In genomic region chr2:52967461-52967823, GRCm38 (mm10) we compare ENCODE assay signal across 21 mouse cellular contexts.
DNase-seq lines count a peak whose midpoint lies in the region; ATAC-seq and TF ChIP-seq lines count a peak whose summit lies in the region.
"Had no signal": no experiment of that assay in that cellular context is flagged by ENCODE, and none has a peak within 500 bp of the region (broad histone marks: within the 10 kb centered on the region; RNA-seq: fewer than 3 reads in every experiment).

No protein-coding gene starts in this region.

- TF ChIP-seq EP300 in lung, postnatal 0 days (IDR thresholded peaks at IDR 0.05), result 0 out of 2 replicates have a peak, but pooled peaks have one; percentile 20

- no peaks in the 10 kb centered on the region for H3K9me3 ChIP-seq in lung, postnatal 0 days (ENCODE audit: low read length)
- no peaks in the 10 kb centered on the region for H3K9me3 ChIP-seq in limb, embryonic 10.5 days (replicated peaks)
- H3K9me3 ChIP-seq: embryonic facial prominence, embryonic 15.5 days; forebrain, embryonic 13.5 days; hindbrain, embryonic 15.5 days; limb, embryonic 15.5 days; liver, embryonic 15.5 days; midbrain, embryonic 13.5 days; neural tube, embryonic 15.5 days had no signal

- peak; percentile 67 for ATAC-seq in lung, postnatal 0 days
- ATAC-seq in CD4-positive, CD25-positive, alpha-beta regulatory T cell, adult 4 months, result no peak
- no peak; the same call in 1 of the 2 replicates for ATAC-seq in monocyte, adult 5-6 weeks (replicated peaks; ENCODE audit: insufficient number of reproducible peaks, low FRiP score, low TSS enrichment, poor library complexity, severe bottlenecking)
- ATAC-seq: forebrain, embryonic 13.5 days; midbrain, embryonic 13.5 days had no signal

- DNase-seq in cerebellum, adult 2 months, result no peak
- DNase-seq in cerebellum, postnatal 25 days, result no peak
- DNase-seq in lung, postnatal 0 days (ENCODE audit: low spot score), result peak; percentile 24
- no peak for DNase-seq in lung, postnatal 10 days
- peak; percentile 15 for DNase-seq in limb, embryonic 10.5 days (ENCODE audit: low spot score)
- DNase-seq: adrenal gland, postnatal 14 days; gastrocnemius, postnatal 10 days; heart, postnatal 4 days; kidney, adult 18-20 months; retina, postnatal 1 day; right cerebral cortex, postnatal 14 days had no signal

- no peaks in the 10 kb centered on the region for H3K27me3 ChIP-seq in cerebellum, adult 2 months (ENCODE audit: control insufficient read depth, insufficient read depth, low read length)
- no peaks in the 10 kb centered on the region for H3K27me3 ChIP-seq in lung, postnatal 0 days (replicated peaks; ENCODE audit: insufficient read depth, low read length)
- H3K27me3 ChIP-seq in limb, embryonic 10.5 days (ENCODE audit: low read depth, poor library complexity, severe bottlenecking), result no peaks in the 10 kb centered on the region
- H3K27me3 ChIP-seq: embryonic facial prominence, embryonic 15.5 days; forebrain, embryonic 13.5 days; hindbrain, embryonic 15.5 days; limb, embryonic 15.5 days; liver, embryonic 15.5 days; midbrain, embryonic 13.5 days; neural tube, embryonic 15.5 days had no signal

- peak overlapping the region; percentile 61 for H3K27ac ChIP-seq in cerebellum, adult 2 months (ENCODE audit: insufficient read depth, low read length)
- no peak overlapping the region for H3K27ac ChIP-seq in lung, postnatal 0 days (ENCODE audit: low read length)
- H3K27ac ChIP-seq in limb, embryonic 10.5 days, result no peak overlapping the region
- H3K27ac ChIP-seq: embryonic facial prominence, embryonic 15.5 days; forebrain, embryonic 13.5 days; hindbrain, embryonic 15.5 days; liver, embryonic 15.5 days; midbrain, embryonic 13.5 days; neural tube, embryonic 15.5 days had no signal

- H3K4me1 ChIP-seq in cerebellum, adult 2 months (ENCODE audit: control insufficient read depth, insufficient read depth, low read length), result peaks cover 35% of the 10 kb centered on the region; the same call in 1 of the 2 replicates
- H3K4me1 ChIP-seq in lung, postnatal 0 days (ENCODE audit: insufficient read depth, low read depth, low read length), result no peaks in the 10 kb centered on the region
- H3K4me1 ChIP-seq in limb, embryonic 10.5 days, result peaks cover 58% of the 10 kb centered on the region
- H3K4me1 ChIP-seq: liver, embryonic 15.5 days had no signal

- no peak overlapping the region for H3K4me2 ChIP-seq in lung, postnatal 0 days (replicated peaks; ENCODE audit: low read depth, low read length)
- H3K4me2 ChIP-seq: embryonic facial prominence, embryonic 15.5 days; forebrain, embryonic 13.5 days; heart, embryonic 11.5 days; hindbrain, embryonic 15.5 days; limb, embryonic 15.5 days; liver, embryonic 15.5 days; midbrain, embryonic 13.5 days; neural tube, embryonic 15.5 days had no signal

- TF ChIP-seq CTCF in cerebellum, adult 2 months (IDR thresholded peaks at IDR 0.05; ENCODE audit: borderline replicate concordance, insufficient read depth, low read depth, low read length), result no peak
- TF ChIP-seq CTCF in lung, postnatal 0 days (IDR thresholded peaks at IDR 0.05), result no peak

- 85% methylated on average over 5 of the region's 5 CpGs for WGBS in cerebellum, adult 2 months
- 71% methylated on average over 5 of the region's 5 CpGs for WGBS in lung, postnatal 0 days
- 91% methylated on average over 5 of the region's 5 CpGs for WGBS in limb, embryonic 10.5 days

- TF ChIP-seq POLR2A in cerebellum, adult 2 months (IDR thresholded peaks at IDR 0.05; ENCODE audit: borderline replicate concordance, insufficient read depth, low read length), result no peak

- no peak overlapping the region for H3K9ac ChIP-seq in lung, postnatal 0 days (replicated peaks; ENCODE audit: low read depth)
- H3K9ac ChIP-seq: embryonic facial prominence, embryonic 15.5 days; forebrain, embryonic 13.5 days; hindbrain, embryonic 15.5 days; limb, embryonic 15.5 days; liver, embryonic 15.5 days; midbrain, embryonic 13.5 days; neural tube, embryonic 15.5 days had no signal

- no peaks in the 10 kb centered on the region for H3K36me3 ChIP-seq in lung, postnatal 0 days (ENCODE audit: insufficient read depth, low read length)
- H3K36me3 ChIP-seq in limb, embryonic 10.5 days, result no peaks in the 10 kb centered on the region
- H3K36me3 ChIP-seq: embryonic facial prominence, embryonic 15.5 days; hindbrain, embryonic 15.5 days; limb, embryonic 15.5 days; liver, embryonic 15.5 days; midbrain, embryonic 13.5 days; neural tube, embryonic 15.5 days had no signal

- H3K4me3 ChIP-seq in cerebellum, adult 2 months (replicated peaks; ENCODE audit: insufficient read depth, low read depth, low read length), result no peak overlapping the region
- H3K4me3 ChIP-seq in lung, postnatal 0 days (ENCODE audit: low read depth, low read length), result no peak overlapping the region
- no peak overlapping the region for H3K4me3 ChIP-seq in limb, embryonic 10.5 days
- H3K4me3 ChIP-seq: embryonic facial prominence, embryonic 15.5 days; forebrain, embryonic 13.5 days; hindbrain, embryonic 15.5 days; limb, embryonic 15.5 days; liver, embryonic 15.5 days; midbrain, embryonic 13.5 days; neural tube, embryonic 15.5 days had no signal

Comparison
In these comparisons a context has a peak if more than half of its experiments do, and no peak if none do; other contexts are left out.
1. DNase-seq: peak in lung, postnatal 0 days (single experiment) and limb, embryonic 10.5 days (single experiment); none in cerebellum, adult 2 months (0 of 2), cerebellum, postnatal 25 days (0 of 2) and lung, postnatal 10 days (single experiment).